Mouse (Mus musculus): ENCODE data around the gene 1700069L16Rik.

DNA sequence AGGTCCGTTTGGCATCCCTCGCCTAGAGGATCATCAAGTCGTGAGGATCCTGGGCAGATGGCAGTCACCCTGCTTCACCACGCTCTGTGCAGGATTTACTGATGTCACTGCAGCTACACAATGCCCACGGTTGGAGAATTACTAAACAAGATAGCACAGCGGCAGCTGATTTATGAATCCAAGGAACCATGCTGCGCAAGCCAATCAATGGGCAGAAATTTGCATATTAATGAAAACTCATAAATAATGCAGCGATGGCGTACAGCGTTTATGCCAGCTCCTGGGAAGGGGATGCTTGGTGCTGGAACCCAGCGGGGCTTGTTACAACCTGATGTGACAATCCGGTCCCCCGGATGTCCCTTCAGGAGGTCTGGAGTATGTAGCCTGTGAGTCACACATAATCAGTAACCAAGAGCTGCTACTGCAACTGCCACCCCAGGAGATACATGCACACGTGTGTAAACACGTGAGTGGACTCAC is 34.5 kb downstream of the 1700069L16Rik start:
- TF ChIP-seq CTCF (IDR thresholded peaks at IDR 0.05; ENCODE audit: low read depth), result no peak
- no peak for TF ChIP-seq EP300 (IDR thresholded peaks at IDR 0.05; ENCODE audit: low read depth)

Data from liver, postnatal 0 days (tissue).